ENCODE assay signal across 31 mouse cellular contexts in genomic region chr11:84653481-84653880, GRCm38 (mm10).
A peak's percentile ranks its signal among the peaks of the same experiment; 100 is the strongest.
DNase-seq lines count a peak whose midpoint lies in the region; ATAC-seq and TF ChIP-seq lines count a peak whose summit lies in the region.
"Had no signal": no experiment of that assay in that cellular context is flagged by ENCODE, and none has a peak within 500 bp of the region (broad histone marks: within the 10 kb centered on the region; RNA-seq: fewer than 3 reads in every experiment).

No protein-coding gene starts in this region.

- H3K9ac ChIP-seq in midbrain, embryonic 11.5 days (ENCODE audit: low read length): no peak overlapping the region
- H3K9ac ChIP-seq: forebrain, embryonic 15.5 days; limb, embryonic 15.5 days; liver, embryonic 13.5 days had no signal

- no peak overlapping the region for H3K4me3 ChIP-seq in midbrain, embryonic 10.5 days
- H3K4me3 ChIP-seq in midbrain, embryonic 11.5 days (ENCODE audit: low read depth, low read length): no peak overlapping the region
- no peak overlapping the region for H3K4me3 ChIP-seq in kidney, adult 2 months (ENCODE audit: insufficient read depth, low read depth, low read length)
- H3K4me3 ChIP-seq: forebrain, embryonic 15.5 days; gastrocnemius, adult 2 months; layer of hippocampus, adult 2 months; limb, embryonic 15.5 days; liver, embryonic 13.5 days; megakaryocyte, embryonic 14.5 days; myocyte had no signal

- no peak for TF ChIP-seq CTCF in kidney, adult 2 months (conservative IDR thresholded peaks at IDR 0.05; ENCODE audit: insufficient read depth, insufficient read length, low read depth, low read length)

- no peaks in the 10 kb centered on the region for H3K36me3 ChIP-seq in midbrain, embryonic 10.5 days
- H3K36me3 ChIP-seq in midbrain, embryonic 11.5 days (ENCODE audit: control insufficient read depth, insufficient read depth, low read length): no peaks in the 10 kb centered on the region
- H3K36me3 ChIP-seq in kidney, adult 2 months (ENCODE audit: control insufficient read depth, insufficient read depth, low read length): no peaks in the 10 kb centered on the region
- H3K36me3 ChIP-seq: forebrain, embryonic 15.5 days; G1E; limb, embryonic 15.5 days; liver, embryonic 13.5 days had no signal

- ATAC-seq in midbrain, embryonic 11.5 days (ENCODE audit: low FRiP score): no peak
- ATAC-seq: forebrain, embryonic 15.5 days; lung, postnatal 0 days had no signal

- TF ChIP-seq POLR2A in kidney, adult 2 months (IDR thresholded peaks at IDR 0.05; ENCODE audit: low read depth, low read length): no peak

- H3K9me3 ChIP-seq in midbrain, embryonic 10.5 days (replicated peaks): no peaks in the 10 kb centered on the region
- H3K9me3 ChIP-seq in midbrain, embryonic 11.5 days (ENCODE audit: control insufficient read depth, low read length): no peaks in the 10 kb centered on the region
- H3K9me3 ChIP-seq: forebrain, embryonic 15.5 days; G1E; limb, embryonic 15.5 days; liver, embryonic 13.5 days had no signal

- peak; percentile 52 for DNase-seq in midbrain, embryonic 10.5 days (ENCODE audit: low spot score)
- DNase-seq in midbrain, embryonic 11.5 days (ENCODE audit: low spot score, missing footprints): no peak
- DNase-seq in embryo, embryonic 10.5 days (ENCODE audit: low spot score): peak; percentile 80
- peak; percentile 55 for DNase-seq in embryo, embryonic 9.5 days (ENCODE audit: extremely low spot score)
- DNase-seq in mesoderm, embryonic 11.5 days (ENCODE audit: low read depth, low spot score): peak; percentile 63
- no peak for DNase-seq in left cerebral cortex, postnatal 14 days (ENCODE audit: low spot score in 2 of 2)
- no peak for DNase-seq in kidney, adult 2 months
- DNase-seq in frontal cortex, adult 2 months (ENCODE audit: extremely low spot score in 1 of 2, low spot score in 1 of 2): no peak
- DNase-seq: adrenal gland, postnatal 10 days; cerebellum, adult 8-10 months; cerebellum, postnatal 25 days; gastrocnemius, adult 2 months; gastrocnemius, postnatal 36 days; heart, adult 18-20 months; heart, postnatal 36 days; kidney, adult 11 months; kidney, postnatal 36 days; left cerebral cortex, postnatal 4 days; liver, embryonic 13.5 days; lung, adult 18-20 months; lung, postnatal 4 days; retina, postnatal 1 day; right cerebral cortex, postnatal 14 days had no signal

- no peak overlapping the region for H3K4me2 ChIP-seq in midbrain, embryonic 11.5 days
- H3K4me2 ChIP-seq: forebrain, embryonic 15.5 days; heart, embryonic 11.5 days; limb, embryonic 15.5 days; liver, embryonic 13.5 days had no signal

- WGBS in midbrain, embryonic 10.5 days: 35% methylated on average over 8 of the region's 8 CpGs
- WGBS in midbrain, embryonic 11.5 days: 28% methylated on average over 8 of the region's 8 CpGs
- WGBS in kidney, adult 2 months: 46% methylated on average over 8 of the region's 8 CpGs

- intact Hi-C loops in left cerebral cortex, postnatal 14 days (cut with DNase I): no loop called here

- H3K27me3 ChIP-seq in midbrain, embryonic 10.5 days (ENCODE audit: low read depth, poor library complexity, severe bottlenecking): peaks cover 54% of the 10 kb centered on the region
- no peaks in the 10 kb centered on the region for H3K27me3 ChIP-seq in midbrain, embryonic 11.5 days (ENCODE audit: control insufficient read depth, insufficient read depth, low read length)
- H3K27me3 ChIP-seq in kidney, adult 2 months (replicated peaks; ENCODE audit: control insufficient read depth, insufficient read depth, low read length): no peaks in the 10 kb centered on the region

- peaks cover 21% of the 10 kb centered on the region for H3K4me1 ChIP-seq in midbrain, embryonic 10.5 days
- H3K4me1 ChIP-seq in midbrain, embryonic 11.5 days (ENCODE audit: control insufficient read depth, insufficient read depth, low read length): peaks cover 3% of the 10 kb centered on the region
- no peaks in the 10 kb centered on the region for H3K4me1 ChIP-seq in kidney, adult 2 months (ENCODE audit: control insufficient read depth, insufficient read depth, low read length)
- H3K4me1 ChIP-seq: forebrain, embryonic 15.5 days; limb, embryonic 15.5 days; liver, embryonic 13.5 days; megakaryocyte, embryonic 14.5 days had no signal

- peak overlapping the region; percentile 69; the same call in 1 of the 2 replicates for H3K27ac ChIP-seq in midbrain, embryonic 10.5 days (replicated peaks)
- no peak overlapping the region for H3K27ac ChIP-seq in midbrain, embryonic 11.5 days (ENCODE audit: low read depth, low read length)
- H3K27ac ChIP-seq in kidney, adult 2 months (ENCODE audit: insufficient read depth, low read depth, low read length): no peak overlapping the region
- H3K27ac ChIP-seq: forebrain, embryonic 15.5 days; gastrocnemius, adult 2 months; layer of hippocampus, adult 2 months; limb, embryonic 15.5 days; liver, embryonic 13.5 days had no signal

Comparison
In these comparisons a context has a peak if more than half of its experiments do, and no peak if none do; other contexts are left out.
1. DNase-seq: peak in midbrain, embryonic 10.5 days (single experiment), embryo, embryonic 10.5 days (single experiment), embryo, embryonic 9.5 days (single experiment) and mesoderm, embryonic 11.5 days (single experiment); none in midbrain, embryonic 11.5 days (single experiment), left cerebral cortex, postnatal 14 days (0 of 2), kidney, adult 2 months (single experiment) and frontal cortex, adult 2 months (0 of 2).